Mouse (Mus musculus) CH12.LX (cell line): ENCODE measurements around the gene Grik1.

Experiments
- BHLHE40 ChIP-seq: IDR thresholded peaks from 2 replicates; pipeline ENCODE4 v1.6.1; 2011; ENCODE audit warnings: mild to moderate bottlenecking, low read depth, low read length, improper control_type of control experiment
- CHD1 ChIP-seq: IDR thresholded peaks from 2 replicates; pipeline ENCODE4 v1.6.1; 2012; ENCODE audit warnings: low read depth, low read length, improper control_type of control experiment, inconsistent platforms
- CTCF ChIP-seq, 2 experiments: IDR thresholded peaks in 1 of 2; conservative IDR thresholded peaks in 1 of 2; 2 replicates each; pipeline ENCODE4 v1.5.1; 2011 to 2012; ENCODE audit warnings: low read depth in 2 of 2, low read length in 2 of 2, improper control_type of control experiment in 1 of 2, inconsistent platforms in 1 of 2, mild to moderate bottlenecking in 1 of 2, moderate library complexity in 1 of 2
- EP300 ChIP-seq: IDR thresholded peaks from 2 replicates; pipeline ENCODE4 v1.6.1; 2011; ENCODE audit warnings: low read length, improper control_type of control experiment
- HCFC1 ChIP-seq: IDR thresholded peaks from 2 replicates; pipeline ENCODE4 v1.6.1; 2012; ENCODE audit warnings: low read depth, mild to moderate bottlenecking, inconsistent platforms, low read length, improper control_type of control experiment
- JUN ChIP-seq: IDR thresholded peaks from 2 replicates; pipeline ENCODE4 v1.6.1; 2011; ENCODE audit warnings: low read depth, mild to moderate bottlenecking, low read length, improper control_type of control experiment, moderate library complexity; ENCODE audit not compliant: insufficient read depth
- MAX ChIP-seq: IDR thresholded peaks from 2 replicates; pipeline ENCODE4 v1.6.1; 2011; ENCODE audit warnings: low read length, improper control_type of control experiment
- MAZ ChIP-seq: IDR thresholded peaks from 2 replicates; pipeline ENCODE4 v1.6.1; 2012; ENCODE audit warnings: low read depth, mild to moderate bottlenecking, inconsistent platforms, low read length, improper control_type of control experiment, moderate library complexity
- MYC ChIP-seq: IDR thresholded peaks from 2 replicates; pipeline ENCODE4 v1.6.1; 2011; ENCODE audit warnings: low read depth, mild to moderate bottlenecking, improper control_type of control experiment, low read length
- POLR2A ChIP-seq: IDR thresholded peaks from 2 replicates; pipeline ENCODE4 v1.6.1; 2011; ENCODE audit warnings: low read depth, mild to moderate bottlenecking, improper control_type of control experiment, low read length
- TCF12 ChIP-seq: IDR thresholded peaks from 2 replicates; pipeline ENCODE4 v1.6.1; 2014; ENCODE audit warnings: low read depth, mild to moderate bottlenecking, inconsistent platforms, low read length, improper control_type of control experiment
- USF2 ChIP-seq: conservative IDR thresholded peaks from 2 replicates; pipeline ENCODE4 v1.6.1; 2011; ENCODE audit warnings: low read depth, low read length, improper control_type of control experiment
- ZMIZ1 ChIP-seq: IDR thresholded peaks from 2 replicates; pipeline ENCODE4 v1.6.1; 2012; ENCODE audit warnings: low read depth, mild to moderate bottlenecking, inconsistent platforms, low read length, improper control_type of control experiment

- TF ChIP-seq ZMIZ1 (no peak), BHLHE40 (no peak), CHD1 (no peak), EP300 (no peak), POLR2A (no peak), CTCF (conservative IDR thresholded peaks at IDR 0.05 in 1 of 2, IDR thresholded peaks at IDR 0.05 in 1 of 2; ENCODE audit: low read depth in 2 of 2, low read length in 2 of 2) (no peak), HCFC1 (no peak), TCF12 (no peak), MYC (no peak), MAZ (no peak), JUN (no peak), USF2 (no peak), MAX (no peak)
Observed at GRCm38 (mm10) chr16:88087280-88087679, 202.8 kb downstream of the Grik1 start.
